Mouse (Mus musculus) bone marrow, adult 2 months (tissue): ENCODE data around the gene Jak1. TPM values are rescaled to one million over a fixed set of nuclear protein-coding genes. Genes with fewer than 3 reads are reported as not detected.

Experiments
- H3K27ac ChIP-seq: fragments of 200-500 bp; 2 replicates; pipeline ENCODE4 v1.5.1; 2012; ENCODE audit warnings: low read depth, mild to moderate bottlenecking, control low read depth, inconsistent platforms, low read length; ENCODE audit not compliant: control insufficient read depth, poor library complexity, insufficient read depth
- H3K4me1 ChIP-seq: fragments of 200-500 bp; 2 replicates; pipeline ENCODE4 v1.6.1; 2011; ENCODE audit warnings: low read length; ENCODE audit not compliant: control insufficient read depth, insufficient read depth
- H3K4me3 ChIP-seq: fragments of 200-500 bp; replicated peaks from 2 replicates; pipeline ENCODE3; 2011; ENCODE audit warnings: mild to moderate bottlenecking, low read depth, low read length, control low read depth; ENCODE audit not compliant: control insufficient read depth
- CTCF ChIP-seq: fragments of 200-500 bp; IDR thresholded peaks from 2 replicates; pipeline ENCODE4 v1.5.1; 2011; ENCODE audit warnings: low read length, control low read depth; ENCODE audit not compliant: control insufficient read depth, insufficient read depth
- POLR2A ChIP-seq: fragments of 200-500 bp; IDR thresholded peaks from 2 replicates; pipeline ENCODE4 v1.6.1; 2011; ENCODE audit warnings: low read depth, mild to moderate bottlenecking, control low read depth, low read length, borderline replicate concordance; ENCODE audit not compliant: control insufficient read depth
- WGBS: fragments of 180-500 bp; shearing (Covaris S2); methylation state at CpG from one replicate; pipeline ENCODE4 v1.1.7; 2018; 5-methylcytosine and 5-hydroxymethylcytosine counted together
- polyA plus RNA-seq: library from polyadenylated mRNA; stranded (reverse); fragments of >200 nt; gene quantifications from 2 replicates; pipeline ENCODE4 v1.2.4, GENCODE M21; 2011; ENCODE audit warnings: low replicate concordance; ENCODE audit not compliant: missing spikeins, insufficient read depth, insufficient read length

Gene Jak1
- polyA plus RNA-seq, 1 experiment, result 44.7 TPM

- WGBS, result 64% methylated on average over 4 of the region's 4 CpGs
- no peak for TF ChIP-seq CTCF
- TF ChIP-seq POLR2A, result no peak
- Histone ChIP-seq H3K4me3 (no peak overlapping the region), H3K27ac (no peak overlapping the region), H3K4me1 (peaks cover 6% of the 10 kb centered on the region; the same call in 1 of the 2 replicates)
These were observed 26.5 kb downstream of the Jak1 start for GRCm38 (mm10) chr4:101238589-101238988.

GRCm38 (mm10) chr4:101236797-101237196, 28.3 kb downstream of the Jak1 start:
- TF ChIP-seq CTCF, result no peak
- no peak for TF ChIP-seq POLR2A
- Histone ChIP-seq H3K27ac (no peak overlapping the region), H3K4me1 (peaks cover 6% of the 10 kb centered on the region; the same call in 1 of the 2 replicates), H3K4me3 (no peak overlapping the region)
- WGBS, result 61% methylated on average over 6 of the region's 6 CpGs

- Histone ChIP-seq H3K27ac (no peak overlapping the region), H3K4me3 (no peak overlapping the region), H3K4me1 (peaks cover 6% of the 10 kb centered on the region; the same call in 1 of the 2 replicates)
- 69% methylated on average over 1 of the region's 1 CpGs for WGBS
- TF ChIP-seq CTCF, result no peak
- no peak for TF ChIP-seq POLR2A
These were observed 29.1 kb downstream of the Jak1 start for GRCm38 (mm10) chr4:101235964-101236363.

GRCm38 (mm10) chr4:101234753-101235152, 30.3 kb downstream of the Jak1 start:
- peaks cover 6% of the 10 kb centered on the region; the same call in 1 of the 2 replicates for H3K4me1 ChIP-seq

GRCm38 (mm10) chr4:101234332-101234731, 30.8 kb downstream of the Jak1 start:
- TF ChIP-seq CTCF, result no peak
- TF ChIP-seq POLR2A, result no peak
- no peak overlapping the region for H3K27ac ChIP-seq
- peaks cover 4% of the 10 kb centered on the region; the same call in 1 of the 2 replicates for H3K4me1 ChIP-seq
- WGBS, result 36% methylated on average over 1 of the region's 1 CpGs
- no peak overlapping the region for H3K4me3 ChIP-seq

More at GRCm38 (mm10) chr4:101234753-101235152, 30.3 kb downstream of the Jak1 start:
- no peak for TF ChIP-seq CTCF
- no peak for TF ChIP-seq POLR2A
- no peak overlapping the region for H3K4me3 ChIP-seq
- 52% methylated on average over 1 of the region's 1 CpGs for WGBS
- no peak overlapping the region for H3K27ac ChIP-seq

- no peak for TF ChIP-seq CTCF
- no peak for TF ChIP-seq POLR2A
- WGBS, result 88% methylated on average over 2 of the region's 2 CpGs
- no peak overlapping the region for H3K27ac ChIP-seq
- H3K4me1 ChIP-seq, result peaks cover 2% of the 10 kb centered on the region; the same call in 1 of the 2 replicates
- no peak overlapping the region for H3K4me3 ChIP-seq
These were observed 34.5 kb downstream of the Jak1 start for GRCm38 (mm10) chr4:101230621-101231020.

- TF ChIP-seq POLR2A (no peak), CTCF (no peak)
- 76% methylated on average over 3 of the region's 3 CpGs for WGBS
- Histone ChIP-seq H3K27ac (no peak overlapping the region), H3K4me3 (no peak overlapping the region), H3K4me1 (no peaks in the 10 kb centered on the region; the same call in 1 of the 2 replicates)
These were observed 37.7 kb downstream of the Jak1 start for GRCm38 (mm10) chr4:101227398-101227797.

GRCm38 (mm10) chr4:101225984-101226383, 39.1 kb downstream of the Jak1 start:
- Histone ChIP-seq H3K4me1 (no peaks in the 10 kb centered on the region; the same call in 1 of the 2 replicates), H3K27ac (no peak overlapping the region), H3K4me3 (no peak overlapping the region)
- 65% methylated on average over 5 of the region's 5 CpGs for WGBS
- TF ChIP-seq POLR2A (no peak), CTCF (no peak)

GRCm38 (mm10) chr4:101220946-101221345, 44.1 kb downstream of the Jak1 start:
- no peak overlapping the region for H3K4me3 ChIP-seq
- no peak overlapping the region for H3K27ac ChIP-seq
- no peak for TF ChIP-seq CTCF
- TF ChIP-seq POLR2A, result no peak
- 60% methylated on average over 2 of the region's 2 CpGs for WGBS
- H3K4me1 ChIP-seq, result no peaks in the 10 kb centered on the region; the same call in 1 of the 2 replicates
